1 mouse cellular context compared by ENCODE assay signal in the genomic region with DNA sequence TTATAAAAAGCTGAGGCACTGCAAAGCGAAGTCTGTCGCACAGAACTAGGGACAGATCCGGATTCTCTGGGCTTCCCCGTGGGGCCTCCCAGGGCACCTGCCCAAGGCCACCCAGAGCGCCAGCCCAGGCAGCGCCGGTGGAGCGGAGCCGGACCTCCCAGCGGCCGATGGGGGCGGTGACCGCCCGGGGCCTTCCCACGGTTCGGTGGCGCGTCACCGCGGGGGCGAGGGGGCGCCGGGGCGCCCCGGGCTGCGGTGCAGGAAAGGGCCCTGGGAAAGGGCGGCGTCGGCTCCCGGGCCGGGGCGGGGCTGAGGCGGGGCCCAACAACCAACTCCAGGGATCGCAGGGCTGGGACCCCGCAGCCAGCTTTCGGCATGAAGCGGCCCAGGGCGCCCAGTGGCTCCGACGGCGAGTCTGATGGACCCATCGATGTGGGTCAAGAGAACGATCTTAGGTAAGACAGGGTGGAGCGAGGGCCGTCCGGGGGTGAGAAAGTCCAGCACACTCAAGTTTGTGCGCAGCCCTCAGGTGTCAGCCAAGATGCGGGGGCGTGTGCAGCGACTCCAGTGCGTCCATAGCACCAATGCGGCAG.
TF ChIP-seq lines count a peak whose summit lies in the region.

A gene (plus strand): TSS at position 65 of the 593 bp plus-strand sequence.

TF ChIP-seq in CH12.LX, 34 proteins besides CTCF, POLR2A, EP300 and RAD21 (continued from another document):
- no peak for TF ChIP-seq PAX5 (IDR thresholded peaks at IDR 0.05; ENCODE audit: low read length)
- no peak for TF ChIP-seq NRF1 (IDR thresholded peaks at IDR 0.05; ENCODE audit: low read depth, low read length)
- TF ChIP-seq ETS1 (conservative IDR thresholded peaks at IDR 0.05; ENCODE audit: low read depth, low read length), result peak; percentile 56; the same call in 1 of the 2 replicates
- no peak for TF ChIP-seq MXI1 (IDR thresholded peaks at IDR 0.05; ENCODE audit: low read depth, low read length)
- no peak for TF ChIP-seq ZC3H11A (IDR thresholded peaks at IDR 0.05; ENCODE audit: low read depth, low read length)
- no peak for TF ChIP-seq E2F4 (IDR thresholded peaks at IDR 0.05; ENCODE audit: insufficient replicate concordance, low read depth, low read length)
- TF ChIP-seq TBP (conservative IDR thresholded peaks at IDR 0.05; ENCODE audit: low read depth, low read length), result no peak
- no peak for TF ChIP-seq GABPA (IDR thresholded peaks at IDR 0.05; ENCODE audit: insufficient replicate concordance, low read depth, low read length)
- no peak for TF ChIP-seq ELF1 (IDR thresholded peaks at IDR 0.05; ENCODE audit: low read depth, low read length)
- no peak for TF ChIP-seq MAX (IDR thresholded peaks at IDR 0.05; ENCODE audit: low read length)
- TF ChIP-seq ZKSCAN1 (IDR thresholded peaks at IDR 0.05; ENCODE audit: borderline replicate concordance, low read depth, low read length), result no peak
- TF ChIP-seq SMC3 (IDR thresholded peaks at IDR 0.05; ENCODE audit: low read depth, low read length), result no peak
- no peak for TF ChIP-seq MAZ (IDR thresholded peaks at IDR 0.05; ENCODE audit: low read depth, low read length)
- TF ChIP-seq BHLHE40 (IDR thresholded peaks at IDR 0.05; ENCODE audit: low read depth, low read length), result no peak
- no peak for TF ChIP-seq CHD1 (IDR thresholded peaks at IDR 0.05; ENCODE audit: low read depth, low read length)
- TF ChIP-seq USF2 (conservative IDR thresholded peaks at IDR 0.05; ENCODE audit: low read depth, low read length), result no peak
TF ChIP-seq in CH12.LX: peak in this region for 4.
